Mouse (Mus musculus) ES-Bruce4 (cell line): ENCODE measurements around the gene Mtln.

ENCODE experiments used
- CTCF ChIP-seq: IDR thresholded peaks from one replicate; pipeline ENCODE4 v1.8.1; 2011; ENCODE audit warnings: low read depth, low read length
- EP300 ChIP-seq: IDR thresholded peaks from 2 replicates; pipeline ENCODE4 v1.6.1; 2011; ENCODE audit warnings: low read depth, low read length; ENCODE audit not compliant: insufficient read depth
- POLR2A ChIP-seq: IDR thresholded peaks from one replicate; pipeline ENCODE4 v1.8.1; 2011; ENCODE audit warnings: low read length; ENCODE audit not compliant: insufficient read depth

DNA sequence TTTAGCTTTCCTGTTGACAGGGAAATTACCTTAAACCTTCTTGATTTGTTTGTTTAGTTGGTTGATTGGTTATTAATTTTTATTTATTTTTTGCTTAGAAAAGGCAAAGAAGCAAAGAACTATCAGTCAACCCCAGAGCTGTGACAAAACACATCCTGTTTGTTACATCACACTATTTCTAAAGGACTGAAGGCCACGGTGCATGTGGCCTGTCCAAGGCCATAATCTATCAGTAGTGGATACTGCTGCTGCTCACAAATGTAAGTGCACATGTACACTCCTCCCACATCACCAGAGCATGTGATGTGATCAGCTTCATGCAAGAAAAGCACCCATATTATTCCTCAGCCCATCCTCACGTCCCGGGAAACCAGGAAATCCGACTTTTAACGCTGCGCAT, 32.3 kb downstream of the Mtln start:
- TF ChIP-seq CTCF, result no peak
- TF ChIP-seq POLR2A, result no peak
- TF ChIP-seq EP300, result no peak
